Mouse (Mus musculus): ENCODE results near the gene Srebf2.

The Srebf2 gene

DNA sequence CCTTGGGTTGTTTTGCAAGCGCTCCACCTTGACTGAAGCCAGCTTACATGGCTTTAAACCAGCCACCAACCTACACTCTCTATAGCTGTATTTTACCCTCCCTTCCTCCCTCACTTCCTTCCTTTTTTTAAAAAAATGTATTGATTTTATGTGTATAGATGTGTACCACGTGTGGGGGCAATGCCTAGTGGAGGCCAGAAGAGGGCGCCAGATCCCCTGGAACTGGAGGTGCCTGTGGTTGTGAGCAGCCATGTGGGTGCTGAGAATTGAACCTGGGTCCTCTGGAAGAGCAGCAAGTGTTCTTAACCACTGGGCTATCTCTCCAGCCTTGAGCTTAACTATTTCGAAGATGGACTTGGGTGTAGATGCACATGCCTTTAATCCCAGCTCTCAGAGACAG lies 35.3 kb downstream of the Srebf2 start:
- in situ Hi-C loops (cut with MseI, MboI) = no loop called here

DNA sequence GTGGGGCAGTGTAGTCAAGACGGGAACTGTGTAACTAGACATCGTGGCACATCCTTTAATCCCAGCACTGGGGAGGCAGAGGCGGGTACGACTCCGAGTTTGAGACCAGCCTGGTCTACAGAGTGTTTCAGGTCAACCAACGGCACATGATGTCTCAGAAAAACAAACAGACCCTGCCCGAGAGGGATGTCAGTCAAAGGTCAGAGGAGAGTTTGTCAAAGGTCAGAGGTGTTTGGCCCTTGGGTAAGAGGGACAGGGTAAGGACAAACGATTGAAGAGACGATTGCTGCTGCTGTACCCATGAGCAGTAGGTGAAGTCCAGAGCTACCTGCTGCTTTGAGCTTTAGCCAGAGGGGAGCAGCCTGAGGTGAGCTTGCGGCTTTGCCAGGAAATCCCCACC lies 36.6 kb downstream of the Srebf2 start:
- in situ Hi-C loops (cut with MseI, MboI) = no loop called here

- in situ Hi-C loops (cut with MseI, MboI) = no loop called here
Measured at GRCm38 (mm10) chr15:82184183-82184582, 37.2 kb downstream of the Srebf2 start.

- in situ Hi-C loops (cut with MseI, MboI) = no loop called here
Measured at GRCm38 (mm10) chr15:82184656-82185055, 37.7 kb downstream of the Srebf2 start.

DNA sequence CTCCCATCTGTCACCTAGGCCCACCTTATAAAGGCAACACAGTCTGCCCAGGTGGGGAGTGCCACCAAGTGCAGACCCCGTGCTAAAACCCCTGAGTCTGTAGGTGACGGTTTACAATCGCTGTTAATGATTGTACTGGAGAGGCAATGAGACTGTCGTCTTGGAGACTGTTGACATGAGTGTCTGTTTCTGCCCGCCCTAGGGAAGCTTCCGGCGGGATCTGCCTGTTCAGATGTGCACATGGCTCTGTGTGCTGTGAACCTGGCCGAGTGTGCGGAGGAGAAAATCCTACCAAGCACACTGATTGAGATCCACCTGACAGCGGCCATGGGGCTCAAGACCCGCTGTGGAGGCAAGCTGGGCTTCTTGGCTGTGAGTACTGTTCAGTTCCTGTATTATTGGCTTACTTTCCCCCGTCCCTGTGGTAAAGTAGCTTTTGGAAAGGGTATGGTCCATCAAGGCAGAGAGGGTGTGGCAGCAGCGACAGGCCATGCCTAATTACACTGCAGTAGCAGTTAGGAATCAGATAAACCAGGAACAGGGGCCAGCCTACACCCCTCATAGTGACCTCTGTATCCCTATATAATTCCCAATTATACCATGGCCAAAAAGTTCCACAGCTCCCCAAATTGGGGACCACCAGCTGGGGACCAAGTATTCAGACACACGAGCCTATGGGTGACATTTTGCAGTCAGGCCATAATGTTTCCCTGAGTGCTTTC lies 38.2 kb downstream of the Srebf2 start:
- in situ Hi-C loops (cut with MseI, MboI) = no loop called here

- in situ Hi-C loops (cut with MseI, MboI) = no loop called here
Measured at GRCm38 (mm10) chr15:82186131-82186530, 39.1 kb downstream of the Srebf2 start.

- in situ Hi-C loops (cut with MseI, MboI) = no loop called here
Measured at GRCm38 (mm10) chr15:82186931-82187330, 40.0 kb downstream of the Srebf2 start.

- in situ Hi-C loops (cut with MseI, MboI) = no loop called here
Measured at GRCm38 (mm10) chr15:82187401-82187800, 40.4 kb downstream of the Srebf2 start.

DNA sequence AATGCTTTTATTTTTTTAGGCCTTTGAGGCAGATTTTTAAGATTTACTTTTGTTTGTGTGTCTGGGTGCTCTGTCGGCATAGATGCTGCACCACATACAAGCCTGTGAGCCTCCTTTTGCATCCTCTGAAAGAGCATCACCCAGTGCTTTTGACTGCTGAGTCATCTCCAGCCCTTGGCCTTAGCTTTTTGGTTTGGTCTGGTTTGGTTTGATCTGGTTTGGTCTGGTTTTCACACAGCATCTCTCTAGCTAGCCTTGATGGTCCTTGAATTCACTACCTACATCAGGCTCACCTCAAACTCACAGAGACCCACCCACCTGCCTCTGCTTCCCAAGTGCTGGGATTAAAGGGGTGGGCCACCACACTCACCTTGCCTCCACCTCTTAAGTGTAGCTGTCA lies 40.9 kb downstream of the Srebf2 start:
- in situ Hi-C loops (cut with MseI, MboI) = no loop called here

DNA sequence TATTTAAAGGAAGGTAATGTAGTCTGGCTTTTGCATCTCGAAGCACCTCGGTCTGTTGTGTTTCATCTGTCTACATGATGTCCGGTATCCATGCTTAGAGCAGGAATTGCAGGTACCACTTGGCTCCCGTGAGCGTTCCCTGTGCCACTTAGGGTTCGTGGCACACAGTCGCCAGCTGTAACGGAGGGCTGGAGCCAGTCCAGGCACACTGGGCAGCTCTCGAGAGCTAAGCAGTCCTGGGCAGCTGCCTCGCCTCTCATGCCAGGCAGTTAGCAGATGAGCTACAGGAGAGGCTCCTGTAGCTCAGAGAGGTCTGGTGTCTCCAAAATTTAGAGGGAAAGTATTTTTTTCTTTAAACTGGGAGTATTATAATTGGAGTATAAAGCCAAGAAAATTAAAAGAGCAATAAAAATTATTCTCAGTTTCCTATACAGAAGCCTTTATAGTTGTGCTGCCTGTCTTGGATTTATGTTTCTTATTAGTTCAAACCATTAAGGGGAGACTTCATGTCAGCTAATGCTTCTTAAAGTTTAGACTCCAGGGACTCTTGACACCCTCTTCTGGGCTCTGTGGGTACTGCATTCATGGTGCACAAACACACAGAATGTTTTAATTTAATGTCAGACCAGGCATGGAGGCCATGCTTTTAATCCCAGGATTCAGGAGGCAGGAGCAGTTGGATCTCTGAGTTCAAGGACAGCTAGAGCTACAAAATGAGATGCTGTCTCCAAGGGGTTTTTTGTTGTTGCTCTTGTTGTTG lies 41.7 kb downstream of the Srebf2 start:
- in situ Hi-C loops (cut with MseI, MboI) = no loop called here

GRCm38 (mm10) chr15:82192617-82193016 lies 45.6 kb downstream of the Srebf2 start:
- in situ Hi-C loops (cut with MseI, MboI) = no loop called here

GRCm38 (mm10) chr15:82196300-82196699 lies 49.3 kb downstream of the Srebf2 start:
- in situ Hi-C loops (cut with MseI, MboI) = no loop called here

- in situ Hi-C loops (cut with MseI, MboI) = no loop called here
Measured at GRCm38 (mm10) chr15:82197246-82197750, 50.3 kb downstream of the Srebf2 start.

- in situ Hi-C loops (cut with MseI, MboI) = no loop called here
Measured at GRCm38 (mm10) chr15:82197937-82198336, 51.0 kb downstream of the Srebf2 start.

- in situ Hi-C loops (cut with MseI, MboI) = no loop called here
Measured at GRCm38 (mm10) chr15:82198342-82198741, 51.4 kb downstream of the Srebf2 start.

DNA sequence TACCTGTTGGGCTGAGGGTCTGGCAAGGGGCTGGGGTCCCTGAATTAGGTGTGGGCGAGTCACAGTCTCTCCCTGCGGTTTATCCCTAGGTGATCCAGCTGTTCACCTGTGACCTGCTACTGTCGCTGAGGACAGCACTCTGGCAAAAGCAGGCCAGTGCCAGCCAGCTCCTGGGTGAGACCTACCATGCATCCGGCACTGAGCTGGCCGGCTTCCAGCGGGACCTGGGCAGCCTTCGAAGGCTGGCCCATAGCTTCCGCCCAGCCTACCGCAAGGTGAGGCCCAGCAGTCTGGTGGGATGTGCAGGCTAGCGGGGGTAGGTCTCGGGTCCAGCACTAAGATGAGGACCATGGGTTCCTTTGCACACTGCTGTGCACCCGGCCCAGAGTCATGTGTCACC lies 52.6 kb downstream of the Srebf2 start:
- in situ Hi-C loops (cut with MseI, MboI) = no loop called here

DNA sequence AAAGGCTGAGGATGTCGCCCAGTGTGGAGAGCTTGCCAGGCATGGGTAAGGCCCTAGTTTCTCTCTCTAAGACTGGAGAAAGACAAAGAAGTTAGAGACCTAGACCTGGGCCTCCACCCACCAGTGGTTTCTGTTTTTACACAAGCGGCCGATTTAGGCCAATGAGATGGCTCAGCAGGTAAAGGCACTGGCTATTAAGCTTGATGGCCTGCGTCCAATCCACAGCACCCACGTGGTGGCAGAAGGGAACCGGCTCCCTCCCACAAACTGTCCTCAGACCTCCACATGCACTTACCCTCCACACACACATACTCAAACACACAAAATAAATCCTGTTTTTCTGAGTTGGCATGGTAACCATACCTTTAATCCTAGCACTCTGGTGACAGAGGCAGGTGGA lies 55.1 kb downstream of the Srebf2 start:
- in situ Hi-C loops (cut with MseI, MboI) = no loop called here

DNA sequence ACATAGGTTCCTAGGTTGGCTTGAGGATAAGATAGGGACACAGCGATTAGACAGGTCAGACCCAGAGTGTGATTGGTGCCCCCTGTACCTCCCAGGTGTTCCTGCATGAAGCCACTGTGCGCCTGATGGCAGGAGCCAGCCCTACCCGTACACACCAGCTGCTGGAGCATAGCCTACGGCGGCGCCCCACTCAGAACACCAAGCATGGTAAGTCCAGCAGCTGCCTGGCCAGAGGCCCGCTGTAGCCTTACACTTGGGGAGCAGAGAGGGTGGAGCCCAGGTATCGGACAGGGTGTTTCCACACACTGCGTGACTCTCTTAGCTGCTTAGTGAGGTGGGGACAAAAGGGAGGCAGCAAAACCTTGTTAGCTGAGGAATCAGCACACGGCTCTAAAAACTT lies 56.1 kb downstream of the Srebf2 start:
- in situ Hi-C loops (cut with MseI, MboI) = no loop called here

GRCm38 (mm10) chr15:82203611-82204351 lies 56.8 kb downstream of the Srebf2 start:
- in situ Hi-C loops (cut with MseI, MboI) = no loop called here

GRCm38 (mm10) chr15:82204680-82205371 lies 57.8 kb downstream of the Srebf2 start:
- in situ Hi-C loops (cut with MseI, MboI) = no loop called here

DNA sequence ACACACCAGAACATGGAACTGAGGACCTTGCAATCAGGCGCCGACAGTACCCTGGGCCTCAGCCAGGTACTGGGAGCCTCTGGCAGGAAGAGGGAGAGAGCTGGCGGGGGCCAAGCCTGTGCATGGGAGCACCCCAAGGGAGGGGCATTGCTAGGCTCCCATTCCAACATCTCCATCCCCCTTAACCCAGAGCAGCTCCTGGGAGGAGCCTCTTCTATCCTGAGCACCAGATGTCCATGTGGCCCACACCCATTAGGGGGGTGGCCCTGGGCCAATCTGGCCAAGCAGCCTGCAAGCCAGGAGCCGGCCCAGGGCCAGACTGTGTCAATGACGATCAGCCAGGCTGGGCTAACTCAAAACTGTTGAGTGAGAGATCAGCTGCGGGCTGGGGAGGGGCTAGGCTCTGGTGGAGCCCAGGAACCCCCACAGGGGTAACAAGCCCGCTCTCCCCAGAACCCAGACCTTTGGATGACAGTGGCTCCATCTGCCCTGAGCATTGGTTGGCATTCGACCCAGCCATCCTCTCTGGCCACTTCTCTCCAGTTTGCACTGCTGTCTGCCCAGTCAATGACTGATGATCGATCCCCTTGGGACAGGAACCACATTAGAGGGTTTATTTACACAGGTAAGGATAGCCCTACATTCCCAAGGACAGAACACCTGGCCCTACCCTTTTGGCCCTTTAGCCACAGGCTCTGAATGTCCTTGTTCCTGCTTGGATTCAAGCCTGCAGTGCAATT lies 59.6 kb downstream of the Srebf2 start:
- in situ Hi-C loops (cut with MseI, MboI) = no loop called here

All from mouse trophoblast stem cell (cell line).